Mouse (Mus musculus): ENCODE measurements around the gene Dlg2. TPM values are rescaled to one million over a fixed set of nuclear protein-coding genes. Genes with fewer than 3 reads are reported as not detected.

Gene Dlg2
- polyA plus RNA-seq, 1 experiment from 2014 or later = 14.2 TPM

GRCm38 (mm10) chr7:92154603-92155002, 1678.1 kb downstream of the Dlg2 start:
- H3K4me2 ChIP-seq = no peak overlapping the region
- no peaks in the 10 kb centered on the region for H3K36me3 ChIP-seq
- H3K9me3 ChIP-seq (replicated peaks) = no peaks in the 10 kb centered on the region
- no peak for ATAC-seq (ENCODE audit: insufficient number of reproducible peaks, low FRiP score)
- no peak overlapping the region for H3K9ac ChIP-seq
- H3K27ac ChIP-seq (ENCODE audit: poor library complexity, severe bottlenecking) = no peak overlapping the region
- H3K4me3 ChIP-seq = no peak overlapping the region
- no peaks in the 10 kb centered on the region for H3K27me3 ChIP-seq (replicated peaks)
- H3K4me1 ChIP-seq (replicated peaks) = no peaks in the 10 kb centered on the region

GRCm38 (mm10) chr7:92163150-92163549, 1686.7 kb downstream of the Dlg2 start:
- Histone ChIP-seq H3K36me3 (no peaks in the 10 kb centered on the region), H3K9ac (no peak overlapping the region), H3K4me2 (no peak overlapping the region), H3K9me3 (replicated peaks) (no peaks in the 10 kb centered on the region), H3K27ac (ENCODE audit: poor library complexity, severe bottlenecking) (no peak overlapping the region), H3K27me3 (replicated peaks) (no peaks in the 10 kb centered on the region), H3K4me1 (replicated peaks) (no peaks in the 10 kb centered on the region), H3K4me3 (no peak overlapping the region)
- ATAC-seq (ENCODE audit: insufficient number of reproducible peaks, low FRiP score) = no peak
- WGBS = 85% methylated on average over 2 of the region's 2 CpGs

GRCm38 (mm10) chr7:92164316-92164715, 1687.8 kb downstream of the Dlg2 start:
- H3K9ac ChIP-seq = no peak overlapping the region
- no peak overlapping the region for H3K4me3 ChIP-seq
- WGBS = 81% methylated on average over 2 of the region's 2 CpGs
- no peak for ATAC-seq (ENCODE audit: insufficient number of reproducible peaks, low FRiP score)
- H3K9me3 ChIP-seq (replicated peaks) = no peaks in the 10 kb centered on the region
- H3K27ac ChIP-seq (ENCODE audit: poor library complexity, severe bottlenecking) = no peak overlapping the region
- H3K36me3 ChIP-seq = no peaks in the 10 kb centered on the region
- no peaks in the 10 kb centered on the region for H3K27me3 ChIP-seq (replicated peaks)
- H3K4me1 ChIP-seq (replicated peaks) = no peaks in the 10 kb centered on the region
- no peak overlapping the region for H3K4me2 ChIP-seq

- Histone ChIP-seq H3K27ac (ENCODE audit: poor library complexity, severe bottlenecking) (no peak overlapping the region), H3K27me3 (replicated peaks) (no peaks in the 10 kb centered on the region), H3K4me3 (no peak overlapping the region), H3K9ac (no peak overlapping the region), H3K4me1 (replicated peaks) (no peaks in the 10 kb centered on the region), H3K36me3 (no peaks in the 10 kb centered on the region), H3K9me3 (replicated peaks) (no peaks in the 10 kb centered on the region), H3K4me2 (no peak overlapping the region)
- WGBS = 86% methylated on average over 6 of the region's 6 CpGs
- ATAC-seq (ENCODE audit: insufficient number of reproducible peaks, low FRiP score) = no peak
Observed at GRCm38 (mm10) chr7:92164875-92165518, 1688.5 kb downstream of the Dlg2 start.

GRCm38 (mm10) chr7:92180029-92180428, 1703.6 kb downstream of the Dlg2 start:
- H3K27me3 ChIP-seq (replicated peaks) = no peaks in the 10 kb centered on the region
- H3K9ac ChIP-seq = peak overlapping the region; percentile 72
- peak overlapping the region; percentile 56 for H3K27ac ChIP-seq (ENCODE audit: poor library complexity, severe bottlenecking)
- ATAC-seq (ENCODE audit: insufficient number of reproducible peaks, low FRiP score) = no peak
- H3K4me1 ChIP-seq (replicated peaks) = peaks cover 13% of the 10 kb centered on the region
- H3K4me3 ChIP-seq = peak overlapping the region; percentile 53
- no peaks in the 10 kb centered on the region for H3K9me3 ChIP-seq (replicated peaks)
- no peaks in the 10 kb centered on the region for H3K36me3 ChIP-seq
- 41% methylated on average over 5 of the region's 5 CpGs for WGBS
- H3K4me2 ChIP-seq = peak overlapping the region; percentile 86

- Histone ChIP-seq H3K36me3 (no peaks in the 10 kb centered on the region), H3K9ac (peak overlapping the region; percentile 72), H3K9me3 (replicated peaks) (no peaks in the 10 kb centered on the region), H3K4me1 (replicated peaks) (peaks cover 13% of the 10 kb centered on the region), H3K4me2 (peak overlapping the region; percentile 86), H3K4me3 (peak overlapping the region; percentile 53), H3K27ac (ENCODE audit: poor library complexity, severe bottlenecking) (peak overlapping the region; percentile 56), H3K27me3 (replicated peaks) (no peaks in the 10 kb centered on the region)
- ATAC-seq (ENCODE audit: insufficient number of reproducible peaks, low FRiP score) = peak; percentile 23; the same call in 1 of the 2 replicates
- WGBS = 20% methylated on average over 29 of the region's 29 CpGs
Observed at GRCm38 (mm10) chr7:92180591-92181587, 1704.4 kb downstream of the Dlg2 start.

- H3K9ac ChIP-seq = peak overlapping the region; percentile 72
- peak overlapping the region; percentile 53 for H3K4me3 ChIP-seq
- 8% methylated on average over 10 of the region's 10 CpGs for WGBS
Observed at GRCm38 (mm10) chr7:92181959-92182612, 1705.6 kb downstream of the Dlg2 start.

GRCm38 (mm10) chr7:92184371-92185059, 1708.0 kb downstream of the Dlg2 start:
- Histone ChIP-seq H3K4me3 (no peak overlapping the region), H3K36me3 (no peaks in the 10 kb centered on the region), H3K27ac (ENCODE audit: poor library complexity, severe bottlenecking) (no peak overlapping the region), H3K9ac (no peak overlapping the region), H3K27me3 (replicated peaks) (no peaks in the 10 kb centered on the region), H3K4me2 (no peak overlapping the region), H3K4me1 (replicated peaks) (peaks cover 6% of the 10 kb centered on the region; the same call in 1 of the 2 replicates), H3K9me3 (replicated peaks) (no peaks in the 10 kb centered on the region)
- ATAC-seq (ENCODE audit: insufficient number of reproducible peaks, low FRiP score) = no peak
- 85% methylated on average over 7 of the region's 7 CpGs for WGBS

More at GRCm38 (mm10) chr7:92181959-92182612, 1705.6 kb downstream of the Dlg2 start:
- H3K4me1 ChIP-seq (replicated peaks) = peaks cover 13% of the 10 kb centered on the region
- peak overlapping the region; percentile 56 for H3K27ac ChIP-seq (ENCODE audit: poor library complexity, severe bottlenecking)
- H3K36me3 ChIP-seq = no peaks in the 10 kb centered on the region
- H3K9me3 ChIP-seq (replicated peaks) = no peaks in the 10 kb centered on the region
- no peaks in the 10 kb centered on the region for H3K27me3 ChIP-seq (replicated peaks)
- H3K4me2 ChIP-seq = peak overlapping the region; percentile 86
- ATAC-seq (ENCODE audit: insufficient number of reproducible peaks, low FRiP score) = peak; percentile 53; the same call in 1 of the 2 replicates

- Histone ChIP-seq H3K27ac (ENCODE audit: poor library complexity, severe bottlenecking) (no peak overlapping the region), H3K4me3 (no peak overlapping the region), H3K36me3 (no peaks in the 10 kb centered on the region), H3K4me2 (no peak overlapping the region), H3K9ac (no peak overlapping the region), H3K9me3 (replicated peaks) (no peaks in the 10 kb centered on the region), H3K4me1 (replicated peaks) (peaks cover 3% of the 10 kb centered on the region; the same call in 1 of the 2 replicates), H3K27me3 (replicated peaks) (no peaks in the 10 kb centered on the region)
- 73% methylated on average over 5 of the region's 5 CpGs for WGBS
- no peak for ATAC-seq (ENCODE audit: insufficient number of reproducible peaks, low FRiP score)
Observed at GRCm38 (mm10) chr7:92186341-92186740, 1709.9 kb downstream of the Dlg2 start.

- Histone ChIP-seq H3K4me3 (no peak overlapping the region), H3K36me3 (no peaks in the 10 kb centered on the region), H3K27ac (ENCODE audit: poor library complexity, severe bottlenecking) (no peak overlapping the region), H3K9ac (no peak overlapping the region), H3K27me3 (replicated peaks) (no peaks in the 10 kb centered on the region), H3K4me2 (no peak overlapping the region), H3K9me3 (replicated peaks) (no peaks in the 10 kb centered on the region), H3K4me1 (replicated peaks) (no peaks in the 10 kb centered on the region)
- no peak for ATAC-seq (ENCODE audit: insufficient number of reproducible peaks, low FRiP score)
- 59% methylated on average over 6 of the region's 6 CpGs for WGBS
Observed at GRCm38 (mm10) chr7:92189149-92189548, 1712.7 kb downstream of the Dlg2 start.
